Mouse (Mus musculus) kidney, adult 2 months (tissue): ENCODE measurements around the gene Csnk1g1.

Experiments used
- CTCF ChIP-seq: fragments of 200-500 bp; conservative IDR thresholded peaks from 2 replicates; pipeline ENCODE4 v1.5.1; 2011; ENCODE audit warnings: low read depth, mild to moderate bottlenecking, control low read depth, low read length, moderate library complexity, mixed read lengths; ENCODE audit not compliant: insufficient read depth, insufficient read length
- POLR2A ChIP-seq: fragments of 200-500 bp; IDR thresholded peaks from one replicate; pipeline ENCODE4 v1.6.1; 2011; ENCODE audit warnings: low read depth, low read length, control low read depth

DNA sequence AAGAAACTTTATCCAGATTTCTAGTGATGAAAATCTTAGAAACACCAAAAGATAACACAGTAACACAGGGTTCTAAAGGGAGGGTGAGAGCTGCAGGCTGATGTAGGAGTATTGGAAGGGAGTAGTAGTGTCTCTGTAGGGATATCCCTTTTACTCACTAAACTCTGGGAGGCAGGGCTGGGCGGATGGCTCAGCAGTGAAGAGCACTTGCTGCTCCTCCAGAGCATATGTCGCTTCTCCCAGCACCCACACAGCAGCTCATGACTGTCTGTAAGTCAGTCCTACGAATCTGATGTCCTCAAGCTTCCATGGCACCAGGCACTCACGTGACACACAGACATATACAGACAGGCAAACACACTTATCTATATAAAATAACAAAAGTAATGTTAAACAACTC, 129.4 kb downstream of the Csnk1g1 start:
- no peak for TF ChIP-seq CTCF
- no peak for TF ChIP-seq POLR2A
